Mouse (Mus musculus): ENCODE measurements around the gene Trim7. TPM values are rescaled to one million over a fixed set of nuclear protein-coding genes. Genes with fewer than 3 reads are reported as not detected.

Trim7 gene
- polyA plus RNA-seq (2017; shearing (Covaris generic)): 0.45 TPM

DNA sequence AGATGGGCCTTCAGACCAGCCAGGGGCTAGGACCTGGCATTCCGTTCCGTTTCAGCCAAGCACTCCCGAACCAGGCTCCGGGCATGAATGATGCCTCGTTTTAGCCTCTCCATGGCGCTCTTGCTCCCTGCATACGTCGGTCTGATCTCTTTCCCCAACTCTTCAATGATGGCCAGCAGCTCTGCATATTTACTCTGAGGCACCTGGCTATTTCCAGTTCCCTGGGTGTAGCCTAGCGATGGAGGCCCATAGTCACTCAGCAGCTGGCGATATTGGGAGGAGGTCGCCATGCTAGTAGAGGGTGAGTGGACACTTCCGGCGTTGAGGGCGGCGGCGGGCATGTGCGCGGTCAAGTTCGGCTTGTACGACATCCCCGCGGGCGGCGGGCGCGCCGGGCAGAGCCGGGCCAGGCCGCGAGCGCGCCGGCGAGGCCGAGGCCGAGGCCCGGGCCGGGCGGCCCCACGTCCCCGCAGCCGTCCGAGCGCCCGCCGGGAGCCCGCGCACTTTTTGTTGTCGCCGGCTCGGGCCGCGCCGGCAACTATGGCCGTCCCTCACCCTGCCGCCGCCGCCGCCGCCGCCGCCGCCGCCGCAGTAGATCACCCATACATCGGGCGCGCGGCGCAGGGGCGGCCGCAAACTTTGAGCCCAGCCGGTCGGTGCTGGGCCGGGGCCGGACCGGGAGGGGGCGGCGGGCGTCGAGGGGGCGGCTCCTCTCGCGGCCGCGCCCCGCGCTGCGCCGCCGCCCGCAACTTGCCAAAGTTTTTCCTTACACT, at the start of gene Trim7, which contains the start of gene Gm12184:
Trim7 (plus strand) TSS at position 162 of the 773 bp plus-strand sequence.
Gm12184 (minus strand) TSS at position 677 of the 773 bp plus-strand sequence.

DNA sequence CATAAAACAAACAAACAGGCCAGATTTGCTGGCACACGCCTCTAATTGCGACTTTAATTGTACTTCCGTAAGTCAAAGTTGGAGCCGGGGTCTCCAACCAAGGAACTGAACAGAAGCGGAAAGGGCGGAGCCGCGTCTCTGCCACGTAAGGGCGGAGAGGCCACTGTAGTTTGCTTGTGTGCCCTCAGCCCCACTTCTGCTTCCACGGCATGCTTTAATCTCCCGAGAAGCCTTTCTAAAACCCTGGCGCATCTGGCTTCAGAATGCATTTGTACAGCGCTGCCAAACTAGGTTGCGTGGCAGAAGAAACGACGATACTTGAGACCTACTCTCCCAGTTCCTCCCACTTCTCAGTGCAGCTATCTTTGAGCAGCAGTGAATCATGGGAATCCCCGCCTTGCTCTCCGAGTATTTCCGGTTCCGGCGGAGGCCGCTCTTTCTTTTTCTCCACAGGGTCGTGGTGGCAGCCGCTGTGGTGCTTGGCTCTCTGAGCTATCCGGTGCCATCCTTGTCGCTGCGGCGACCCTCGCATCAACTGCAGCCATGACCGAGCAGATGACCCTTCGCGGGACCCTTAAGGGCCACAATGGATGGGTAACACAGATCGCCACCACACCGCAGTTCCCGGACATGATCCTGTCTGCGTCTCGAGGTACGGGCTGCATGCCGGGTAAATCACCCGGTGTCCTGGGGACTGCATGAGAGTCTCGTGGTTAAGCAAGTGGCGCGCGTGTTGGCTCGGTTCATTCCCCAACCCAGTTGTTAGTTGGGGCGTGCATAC, 25.8 kb upstream of the Trim7 start, which contains the start of gene Rack1:
Rack1 (plus strand) TSS at position 412 of the 781 bp plus-strand sequence.

DNA sequence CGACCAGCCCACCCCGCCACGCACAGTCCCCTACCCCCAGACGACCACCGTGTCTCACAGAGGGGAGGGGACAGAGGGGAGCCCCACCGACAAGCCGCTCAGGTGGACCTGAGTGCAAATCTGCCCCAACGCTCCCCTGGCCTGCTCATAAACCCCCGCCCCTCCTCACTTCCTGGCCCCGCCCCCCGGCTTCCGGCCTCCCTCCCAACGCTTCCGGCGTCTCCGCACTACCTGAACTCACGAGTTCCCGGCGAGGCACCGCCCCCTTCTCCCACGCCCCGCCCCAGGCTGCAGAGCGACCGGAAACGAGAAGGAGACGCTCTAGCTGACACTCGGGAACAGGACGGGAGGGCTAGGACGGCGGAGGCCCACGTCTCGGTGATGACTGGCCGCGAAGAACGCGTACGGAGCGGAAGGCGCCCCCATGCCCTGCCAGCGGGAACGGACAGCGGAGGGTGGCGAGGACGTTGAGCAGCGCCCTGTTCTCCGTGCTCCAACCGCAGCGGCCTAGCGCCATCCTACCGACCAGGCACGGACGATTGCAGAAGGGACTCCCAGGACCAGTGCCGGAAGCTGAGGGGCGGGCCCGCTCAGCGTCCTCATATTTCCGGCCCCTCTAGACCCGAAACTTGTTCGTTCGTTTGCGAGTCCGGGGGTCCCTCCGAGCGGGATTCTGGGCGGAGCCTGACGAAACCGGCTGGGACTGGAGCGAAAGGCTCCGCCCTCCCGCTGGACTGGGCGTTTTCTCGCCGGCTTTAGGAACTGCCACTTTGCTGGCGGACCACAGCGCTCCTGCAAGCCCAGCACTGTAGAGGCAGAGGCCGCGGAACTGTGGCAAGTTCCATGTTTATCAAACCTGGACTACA, 8.9 kb upstream of the Trim7 start, which contains the start of gene Trim41:
Trim41 (minus strand) TSS at position 554 of the 866 bp plus-strand sequence.

DNA sequence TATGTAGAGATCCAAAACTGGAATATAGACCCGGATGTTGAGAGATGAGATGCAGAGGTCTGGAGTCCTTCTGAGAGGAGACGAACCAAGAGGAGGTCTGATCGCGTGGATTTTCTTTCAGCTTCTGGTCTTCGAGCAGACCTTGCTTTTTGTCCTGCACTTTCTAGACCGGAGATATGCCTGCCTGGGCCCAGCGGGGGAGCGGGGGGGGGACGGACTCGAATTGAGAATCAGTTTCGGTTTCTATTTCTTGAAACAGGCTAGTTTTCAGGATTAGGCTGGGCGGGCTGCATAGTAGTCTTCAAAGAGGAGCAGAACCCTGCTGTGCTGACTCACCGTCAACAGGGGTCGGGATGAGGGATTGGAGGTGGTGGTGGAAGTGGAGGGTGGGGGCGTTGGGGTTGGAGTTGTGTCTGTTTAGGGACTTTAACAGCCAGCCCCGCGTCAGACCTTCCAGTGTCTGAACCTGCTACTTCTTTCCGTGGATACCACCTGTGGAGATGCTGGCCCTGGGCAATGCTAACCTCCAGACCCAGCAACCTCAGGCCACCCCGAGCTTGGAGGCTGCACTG, 45.3 kb downstream of the Trim7 start, which contains the start of gene Irgm1:
Irgm1 (minus strand) TSS at position 483 of the 572 bp plus-strand sequence.

Other genes with a start within 250 kb of the Trim7 start
- gene Rack1, start 25.8 kb upstream of the Trim7 start, polyA plus RNA-seq (2017; shearing (Covaris generic)): 978 TPM
- gene Trim41, start 8.8 kb upstream of the Trim7 start, polyA plus RNA-seq (2017; shearing (Covaris generic)): 2.3 TPM
- 1.8 TPM for gene Gm12184, start 515 bp downstream of the Trim7 start, polyA plus RNA-seq (2017; shearing (Covaris generic))
- gene Irgm1, start 45.5 kb downstream of the Trim7 start, polyA plus RNA-seq (2017; shearing (Covaris generic)): 186 TPM
- gene Gm5431, start 76.1 kb downstream of the Trim7 start, polyA plus RNA-seq (2017; shearing (Covaris generic)): 1.9 TPM
- 278 TPM for gene Psme2b, start 120.0 kb downstream of the Trim7 start, polyA plus RNA-seq (2017; shearing (Covaris generic))
- 1.0 TPM for gene Olfr56, start 152.7 kb downstream of the Trim7 start, polyA plus RNA-seq (2017; shearing (Covaris generic))
- gene 9930111J21Rik1, start 153.3 kb downstream of the Trim7 start, polyA plus RNA-seq (2017; shearing (Covaris generic)): 284 TPM
- 7.8 TPM for gene Gm12185, start 166.1 kb downstream of the Trim7 start, polyA plus RNA-seq (2017; shearing (Covaris generic))
- 292 TPM for gene Tgtp1, start 168.0 kb downstream of the Trim7 start, polyA plus RNA-seq (2017; shearing (Covaris generic))
- 161 TPM for gene 9930111J21Rik2, start 225.1 kb downstream of the Trim7 start, polyA plus RNA-seq (2017; shearing (Covaris generic))
- gene Tgtp2, start 238.1 kb downstream of the Trim7 start, polyA plus RNA-seq (2017; shearing (Covaris generic)): 361 TPM

Measured in CD4-positive, CD25-positive, alpha-beta regulatory T cell, adult 9 weeks (primary cell).